Mouse (Mus musculus): ENCODE results near the gene Capn5. TPM values are rescaled to one million over a fixed set of nuclear protein-coding genes. Genes with fewer than 3 reads are reported as not detected.
A peak's percentile ranks its signal among the peaks of the same experiment; 100 is the strongest.

Gene Capn5
- polyA plus RNA-seq, 1 experiment from 2014 or later, result 26.5 TPM

DNA sequence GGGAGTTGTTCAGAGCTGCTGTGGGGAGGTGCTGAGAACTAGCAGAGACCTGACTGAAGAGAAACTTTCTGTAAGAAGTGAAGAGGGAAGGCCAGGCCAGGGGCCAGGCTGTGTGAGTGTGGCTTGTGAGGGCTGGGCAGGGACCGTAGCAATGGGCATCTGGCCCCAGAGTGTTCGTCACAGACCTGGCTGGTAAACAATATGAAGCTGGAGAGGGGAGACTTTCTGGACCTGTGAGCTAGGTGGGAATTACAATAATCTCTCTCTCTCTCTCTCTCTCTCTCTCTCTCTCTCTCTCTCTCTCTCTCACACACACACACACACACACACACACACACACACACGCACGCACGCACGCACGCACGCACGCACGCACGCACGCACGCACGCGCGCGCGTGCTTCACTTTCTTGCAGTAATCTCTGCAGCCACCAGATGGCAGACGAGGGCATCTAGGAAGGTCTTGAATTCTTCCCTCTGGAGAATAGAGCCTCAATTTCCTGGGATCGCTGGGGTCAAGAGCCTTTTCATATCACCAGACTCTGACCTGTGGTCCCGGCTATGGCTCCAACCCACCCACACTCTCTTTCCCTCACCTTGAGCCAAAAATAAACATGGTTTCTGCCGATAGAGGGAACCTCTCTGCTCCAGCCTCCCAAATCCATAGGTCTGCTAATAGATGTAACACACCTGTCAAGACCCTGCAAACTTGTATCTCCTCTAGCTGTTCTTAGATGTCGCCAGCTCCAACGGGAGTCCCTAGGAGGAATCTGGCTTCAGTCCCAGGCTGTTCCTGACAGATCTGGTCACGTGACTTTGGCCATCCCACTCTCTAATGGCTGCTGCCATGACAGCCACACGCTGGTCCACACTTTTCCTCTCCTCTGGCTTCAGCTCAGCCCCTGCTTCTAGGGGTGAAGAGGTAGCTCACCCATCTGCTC lies 74.8 kb downstream of the Capn5 start:
- peak overlapping the region; percentile 32 for H3K4me3 ChIP-seq
- H3K4me1 ChIP-seq (replicated peaks), result peaks cover 23% of the 10 kb centered on the region
- peak overlapping the region; percentile 60 for H3K4me2 ChIP-seq
- 19% methylated on average over 16 of the region's 26 CpGs for WGBS
- peak overlapping the region; percentile 51 for H3K9ac ChIP-seq
- peak; percentile 66 for ATAC-seq (ENCODE audit: low FRiP score, low read depth)
- H3K27me3 ChIP-seq, result no peaks in the 10 kb centered on the region
- H3K36me3 ChIP-seq, result no peaks in the 10 kb centered on the region
- no peaks in the 10 kb centered on the region for H3K9me3 ChIP-seq
- H3K27ac ChIP-seq (replicated peaks), result peak overlapping the region; percentile 76

DNA sequence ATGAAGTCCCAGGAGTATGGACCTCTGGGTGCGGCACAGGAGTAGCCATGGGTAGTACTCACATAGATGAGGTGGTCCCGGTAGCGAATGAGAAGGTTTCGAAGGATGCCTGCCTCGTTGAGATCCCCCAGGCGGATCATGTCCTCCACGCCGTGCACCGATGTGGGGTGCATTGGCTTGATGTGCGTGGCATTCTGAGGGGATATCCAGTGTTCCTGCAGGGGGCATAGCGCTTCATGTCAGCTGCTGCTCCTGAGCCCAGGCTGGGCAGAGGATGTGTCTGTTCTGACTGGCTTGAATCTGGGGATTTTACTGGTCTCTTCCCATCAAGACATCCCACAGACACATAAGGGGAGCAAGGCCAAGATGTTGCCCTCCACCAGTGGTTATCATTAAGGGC lies 75.6 kb downstream of the Capn5 start:
- Histone ChIP-seq H3K9me3 (no peaks in the 10 kb centered on the region), H3K4me2 (peak overlapping the region; percentile 60), H3K4me3 (no peak overlapping the region), H3K4me1 (replicated peaks) (peaks cover 23% of the 10 kb centered on the region), H3K27ac (replicated peaks) (no peak overlapping the region), H3K36me3 (peaks cover 5% of the 10 kb centered on the region; the same call in 1 of the 2 replicates), H3K27me3 (no peaks in the 10 kb centered on the region), H3K9ac (peak overlapping the region; percentile 51)
- WGBS, result 92% methylated on average over 11 of the region's 11 CpGs
- ATAC-seq (ENCODE audit: low FRiP score, low read depth), result peak; percentile 37

DNA sequence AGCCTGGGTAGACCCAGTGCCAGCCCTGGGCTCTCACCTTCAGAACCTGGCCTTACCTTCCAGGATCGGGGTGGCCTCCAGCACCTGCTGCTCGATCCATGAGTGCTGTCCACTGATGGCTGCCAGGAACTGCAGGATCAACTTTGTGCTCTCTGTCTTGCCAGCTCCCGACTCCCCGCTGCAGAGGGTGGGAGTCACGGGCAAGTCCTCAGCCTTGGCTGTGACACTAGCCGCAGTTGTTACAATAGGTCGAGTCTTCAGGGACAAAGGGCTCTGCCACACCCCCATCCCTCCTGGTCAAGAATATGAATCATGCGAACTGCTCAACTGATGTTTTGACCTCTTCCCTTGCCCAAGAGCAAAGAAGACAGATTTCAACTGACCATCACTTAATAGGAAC lies 80.5 kb downstream of the Capn5 start:
- Histone ChIP-seq H3K27me3 (no peaks in the 10 kb centered on the region), H3K9ac (no peak overlapping the region), H3K4me2 (no peak overlapping the region), H3K4me1 (replicated peaks) (peaks cover 11% of the 10 kb centered on the region), H3K9me3 (no peaks in the 10 kb centered on the region), H3K36me3 (peaks cover 14% of the 10 kb centered on the region), H3K4me3 (no peak overlapping the region), H3K27ac (replicated peaks) (no peak overlapping the region)
- WGBS, result 93% methylated on average over 8 of the region's 8 CpGs
- no peak for ATAC-seq (ENCODE audit: low FRiP score, low read depth)

DNA sequence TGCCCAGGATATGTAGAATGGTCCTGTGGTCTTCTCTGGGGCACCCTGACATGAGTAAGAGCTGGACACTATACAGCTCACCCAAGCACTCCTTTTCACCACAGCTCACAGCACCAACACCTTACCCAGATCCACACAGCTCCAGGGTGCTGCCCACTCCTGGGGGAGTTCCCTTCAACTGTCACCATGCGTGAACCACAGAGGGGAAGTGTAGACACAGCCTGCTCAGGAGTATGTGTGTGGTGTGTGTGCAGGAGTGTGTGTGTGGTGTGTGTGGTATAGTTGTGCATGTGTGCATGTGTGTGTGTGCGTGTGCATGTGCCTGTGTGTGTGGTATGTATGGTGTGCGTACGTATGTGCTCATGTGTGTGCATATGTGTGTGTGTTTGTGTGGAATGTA lies 82.2 kb downstream of the Capn5 start:
- Histone ChIP-seq H3K4me1 (replicated peaks) (no peaks in the 10 kb centered on the region), H3K27ac (replicated peaks) (no peak overlapping the region), H3K9me3 (no peaks in the 10 kb centered on the region), H3K36me3 (peaks cover 21% of the 10 kb centered on the region), H3K4me3 (no peak overlapping the region), H3K9ac (no peak overlapping the region), H3K4me2 (no peak overlapping the region), H3K27me3 (no peaks in the 10 kb centered on the region)
- 96% methylated on average over 4 of the region's 4 CpGs for WGBS
- ATAC-seq (ENCODE audit: low FRiP score, low read depth), result no peak

DNA sequence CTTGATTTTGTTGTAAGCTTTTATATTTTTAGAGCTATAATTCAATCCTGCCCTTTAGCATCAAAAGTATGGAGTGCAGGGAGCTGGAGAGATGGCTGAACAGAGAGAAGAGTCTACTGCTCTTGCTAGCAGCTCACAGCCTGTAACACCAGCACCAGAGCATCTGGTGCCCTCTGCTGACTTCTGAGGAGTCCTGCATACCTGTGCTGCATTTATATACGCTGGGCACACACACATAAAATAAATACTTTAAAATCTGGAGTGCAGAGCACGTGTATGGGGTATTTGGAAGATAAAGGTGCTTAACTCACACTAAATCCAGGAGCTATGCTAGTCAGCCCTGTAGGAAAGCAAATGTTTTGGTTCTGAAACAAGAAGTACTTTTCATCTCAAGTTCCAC lies 91.7 kb downstream of the Capn5 start:
- H3K36me3 ChIP-seq, result no peaks in the 10 kb centered on the region
- H3K27ac ChIP-seq (replicated peaks), result no peak overlapping the region
- H3K27me3 ChIP-seq, result no peaks in the 10 kb centered on the region
- H3K9ac ChIP-seq, result no peak overlapping the region
- no peak overlapping the region for H3K4me3 ChIP-seq
- H3K4me2 ChIP-seq, result no peak overlapping the region
- ATAC-seq (ENCODE audit: low FRiP score, low read depth), result no peak
- WGBS, result 57% methylated on average over 2 of the region's 2 CpGs
- H3K4me1 ChIP-seq (replicated peaks), result 0 out of 2 replicates have a peak, but pooled peaks cover 3% of the 10 kb centered on the region
- no peaks in the 10 kb centered on the region for H3K9me3 ChIP-seq

DNA sequence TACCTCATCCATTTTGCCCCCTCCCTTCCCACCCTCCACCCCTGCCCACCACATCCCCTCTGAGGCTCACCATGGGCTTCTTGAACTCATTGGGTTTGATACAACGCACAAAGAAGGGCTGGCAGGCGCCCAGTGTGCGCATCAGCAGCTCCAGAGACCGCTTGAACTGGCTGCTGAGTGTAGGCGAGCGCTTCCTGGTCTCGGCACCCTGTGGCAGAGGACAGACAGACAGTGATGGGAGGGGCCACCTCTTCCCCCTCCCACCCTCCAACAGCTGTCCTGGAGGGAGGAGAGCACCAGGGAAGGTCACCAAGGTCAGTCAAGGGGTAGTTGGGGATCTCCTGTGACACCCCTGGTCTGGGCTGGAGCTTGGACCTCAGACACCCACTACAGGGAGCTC lies 92.8 kb downstream of the Capn5 start:
- 81% methylated on average over 7 of the region's 7 CpGs for WGBS
- Histone ChIP-seq H3K27me3 (no peaks in the 10 kb centered on the region), H3K4me1 (replicated peaks) (0 out of 2 replicates have a peak, but pooled peaks cover 3% of the 10 kb centered on the region), H3K9me3 (no peaks in the 10 kb centered on the region), H3K4me2 (no peak overlapping the region), H3K4me3 (no peak overlapping the region), H3K9ac (no peak overlapping the region), H3K27ac (replicated peaks) (no peak overlapping the region), H3K36me3 (no peaks in the 10 kb centered on the region)
- no peak for ATAC-seq (ENCODE audit: low FRiP score, low read depth)

DNA sequence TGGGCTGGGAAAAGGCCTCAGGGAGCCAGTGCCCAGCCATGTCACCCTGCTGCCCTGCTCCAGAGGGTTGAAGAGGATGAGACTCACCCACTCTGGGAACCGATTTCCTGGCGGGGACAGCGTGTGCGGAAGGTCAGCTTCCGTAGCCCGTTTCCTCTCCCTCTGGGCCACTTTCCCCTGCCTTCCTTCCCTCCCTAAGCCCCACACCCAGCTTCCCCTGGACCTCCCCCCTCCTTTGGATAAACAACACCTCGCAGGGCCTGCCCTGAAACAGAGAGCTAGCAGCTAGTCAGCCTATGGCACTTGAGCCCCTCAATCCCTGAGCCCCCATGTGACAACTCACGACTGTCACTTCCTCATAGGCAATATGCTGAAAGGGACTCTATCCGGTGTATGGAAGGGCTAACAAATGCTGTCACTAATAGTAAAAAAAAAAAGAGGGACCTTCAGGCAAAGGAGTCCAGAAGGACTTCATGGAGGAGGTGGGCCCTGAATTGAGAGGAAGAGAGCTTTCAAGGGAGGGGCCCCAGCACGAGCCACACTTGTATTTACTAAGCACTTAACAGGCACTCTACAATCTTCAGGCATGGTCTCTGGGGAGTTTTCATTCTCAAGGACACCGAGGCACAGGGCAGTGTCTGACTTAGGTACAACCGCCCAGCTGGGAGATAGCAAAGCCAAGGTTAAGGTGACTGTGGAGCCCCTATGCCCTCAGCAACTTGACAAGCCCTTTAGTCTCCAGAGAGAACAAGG lies 93.4 kb downstream of the Capn5 start:
- Histone ChIP-seq H3K9ac (no peak overlapping the region), H3K4me1 (replicated peaks) (0 out of 2 replicates have a peak, but pooled peaks cover 3% of the 10 kb centered on the region), H3K27me3 (no peaks in the 10 kb centered on the region), H3K9me3 (no peaks in the 10 kb centered on the region), H3K4me2 (no peak overlapping the region), H3K27ac (replicated peaks) (no peak overlapping the region), H3K36me3 (no peaks in the 10 kb centered on the region), H3K4me3 (no peak overlapping the region)
- WGBS, result 78% methylated on average over 11 of the region's 12 CpGs
- no peak for ATAC-seq (ENCODE audit: low FRiP score, low read depth)

DNA sequence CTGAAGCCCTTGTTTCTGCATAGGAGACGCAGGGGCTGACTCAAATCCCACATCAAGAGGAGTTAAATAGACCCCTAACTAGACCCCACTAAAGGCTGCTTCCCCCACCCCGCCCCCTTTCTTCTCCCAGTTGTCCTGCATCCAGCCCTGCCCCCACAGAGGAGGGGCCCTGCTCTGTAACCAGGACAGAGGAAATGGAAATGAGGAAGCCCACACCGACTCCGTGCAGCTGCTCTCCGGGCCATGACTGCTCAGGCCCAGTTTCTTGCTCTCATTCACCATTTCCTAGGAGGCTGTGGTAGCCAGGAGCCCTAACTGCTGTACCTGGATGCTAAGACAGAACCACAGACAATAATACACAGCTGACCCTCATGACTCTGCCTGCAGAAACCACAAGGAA lies 95.7 kb downstream of the Capn5 start:
- Histone ChIP-seq H3K36me3 (no peaks in the 10 kb centered on the region; the same call in 1 of the 2 replicates), H3K4me1 (replicated peaks) (0 out of 2 replicates have a peak, but pooled peaks cover 3% of the 10 kb centered on the region), H3K27ac (replicated peaks) (no peak overlapping the region), H3K27me3 (no peaks in the 10 kb centered on the region), H3K4me3 (no peak overlapping the region), H3K4me2 (no peak overlapping the region), H3K9ac (no peak overlapping the region), H3K9me3 (no peaks in the 10 kb centered on the region)
- ATAC-seq (ENCODE audit: low FRiP score, low read depth), result no peak
- 13% methylated on average over 5 of the region's 5 CpGs for WGBS

DNA sequence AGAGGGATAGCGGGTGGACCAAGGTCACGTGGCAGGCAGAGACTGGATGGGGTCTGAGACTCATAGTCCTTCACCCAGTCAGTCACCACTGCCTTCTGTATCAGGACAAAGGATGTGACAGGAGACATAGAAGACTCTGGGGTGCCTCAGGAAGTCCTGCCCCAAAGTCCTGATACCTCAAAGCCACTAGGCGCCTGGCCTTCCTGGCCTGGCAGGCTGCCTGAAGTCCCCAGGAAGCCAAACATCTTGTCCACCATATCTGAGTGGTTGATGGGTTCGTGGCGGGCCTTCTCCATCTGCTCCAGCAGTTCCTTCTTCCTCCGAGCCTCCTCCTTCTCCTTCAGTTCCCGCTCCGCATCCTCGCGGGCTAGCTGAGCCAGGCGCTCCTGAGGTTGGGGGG lies 100.6 kb downstream of the Capn5 start:
- WGBS, result 85% methylated on average over 11 of the region's 11 CpGs
- no peaks in the 10 kb centered on the region for H3K27me3 ChIP-seq
- no peak overlapping the region for H3K4me2 ChIP-seq
- no peaks in the 10 kb centered on the region for H3K9me3 ChIP-seq
- no peak for ATAC-seq (ENCODE audit: low FRiP score, low read depth)
- H3K9ac ChIP-seq, result no peak overlapping the region
- H3K27ac ChIP-seq (replicated peaks), result no peak overlapping the region
- no peaks in the 10 kb centered on the region; the same call in 1 of the 2 replicates for H3K36me3 ChIP-seq
- no peaks in the 10 kb centered on the region for H3K4me1 ChIP-seq (replicated peaks)
- no peak overlapping the region for H3K4me3 ChIP-seq

DNA sequence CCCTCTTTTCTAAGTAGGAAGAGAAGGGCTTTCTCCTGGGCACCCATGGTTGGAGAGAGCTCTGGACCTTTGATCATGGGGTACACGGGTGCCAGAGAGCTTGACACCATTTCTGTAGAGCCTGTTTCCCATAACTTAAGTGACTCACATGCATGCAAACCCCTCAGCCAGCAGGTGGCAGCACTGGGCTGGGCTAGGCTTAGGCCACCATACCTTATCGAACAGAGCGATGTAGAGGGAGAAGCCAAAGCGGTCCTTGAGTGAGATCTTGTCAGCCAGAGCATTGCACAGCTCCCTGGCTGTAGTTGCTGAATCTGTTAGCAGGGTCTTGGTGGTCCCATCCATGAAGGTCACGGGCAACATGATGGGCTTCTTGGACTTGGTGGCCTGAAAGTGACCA lies 106.5 kb downstream of the Capn5 start:
- Histone ChIP-seq H3K36me3 (0 out of 2 replicates have a peak, but pooled peaks cover 7% of the 10 kb centered on the region), H3K4me3 (no peak overlapping the region), H3K27ac (replicated peaks) (no peak overlapping the region), H3K27me3 (no peaks in the 10 kb centered on the region), H3K9ac (no peak overlapping the region), H3K4me2 (no peak overlapping the region), H3K9me3 (no peaks in the 10 kb centered on the region), H3K4me1 (replicated peaks) (no peaks in the 10 kb centered on the region)
- peak; percentile 69 for ATAC-seq (ENCODE audit: low FRiP score, low read depth)
- WGBS, result 24% methylated on average over 5 of the region's 5 CpGs

Measured in hindbrain, embryonic 15.5 days (tissue).